Mouse (Mus musculus) brain, embryonic 14.5 days (tissue): ENCODE data around the gene Efcab8.
A peak's percentile ranks its signal among the peaks of the same experiment; 100 is the strongest.

Experiments
- CTCF ChIP-seq: fragments of 200-500 bp; IDR thresholded peaks from 2 replicates; pipeline ENCODE4 v1.5.1; 2012; ENCODE audit warnings: inconsistent platforms, mild to moderate bottlenecking, moderate library complexity, borderline replicate concordance; ENCODE audit not compliant: insufficient read depth, insufficient read length; ENCODE audit errors: extremely low read depth
- POLR2A ChIP-seq: fragments of 200-500 bp; IDR thresholded peaks from 2 replicates; pipeline ENCODE4 v1.6.1; 2012; ENCODE audit warnings: mild to moderate bottlenecking, inconsistent platforms, borderline replicate concordance; ENCODE audit not compliant: poor library complexity, insufficient read depth, insufficient read length, severe bottlenecking; ENCODE audit errors: extremely low read depth

DNA sequence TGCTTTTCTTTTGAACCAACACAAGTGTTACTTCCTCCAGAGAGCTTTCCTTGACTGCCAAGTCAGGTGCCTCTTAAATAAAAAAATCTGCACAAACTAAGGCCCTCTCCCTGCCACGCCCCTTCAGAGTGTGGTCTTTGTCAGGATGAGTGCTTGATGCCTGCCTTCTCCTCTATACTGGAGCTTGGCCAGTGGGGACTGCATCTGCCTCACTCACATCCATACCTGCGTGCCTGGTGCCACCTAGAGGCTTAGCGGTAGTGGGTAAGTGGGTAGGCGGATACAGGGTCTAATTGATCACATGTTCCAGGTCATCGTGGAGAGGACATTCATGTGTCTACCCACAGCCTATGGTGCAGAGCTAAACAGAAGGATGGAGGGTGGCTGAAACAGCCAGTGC lies 15.4 kb downstream of the Efcab8 start:
- TF ChIP-seq POLR2A (no peak), CTCF (peak; percentile 35; the same call in 1 of the 2 replicates)
